Mouse (Mus musculus) forebrain, postnatal 0 days (tissue): ENCODE measurements around the gene Sipa1l2. TPM values are rescaled to one million over a fixed set of nuclear protein-coding genes. Genes with fewer than 3 reads are reported as not detected.

Source experiments
- ATAC-seq: fragments of 200-750 bp; cut with Nextera tagmentation; 2 replicates; pipeline ENCODE4 v1.8.0; 2017; ENCODE audit warnings: mild to moderate bottlenecking, moderate library complexity
- DNase-seq: peaks from one replicate; pipeline ENCODE4 v3.0.0-alpha.2; 2015
- H3K27ac ChIP-seq: fragments of 300-500 bp; sonication (generic); 2 replicates; pipeline ENCODE4 v1.5.1; 2014; ENCODE audit warnings: low read depth, mild to moderate bottlenecking, antibody characterized with exemption, low read length, moderate library complexity, mixed read lengths
- H3K27me3 ChIP-seq: fragments of 300-500 bp; sonication (generic); 2 replicates; pipeline ENCODE4 v1.6.1; 2014; ENCODE audit warnings: mild to moderate bottlenecking, low read length, mixed read lengths; ENCODE audit not compliant: insufficient read depth
- H3K36me3 ChIP-seq: fragments of 300-500 bp; sonication (generic); 2 replicates; pipeline ENCODE4 v1.6.1; 2014; ENCODE audit warnings: mild to moderate bottlenecking, moderate library complexity; ENCODE audit not compliant: insufficient read depth
- H3K4me1 ChIP-seq: fragments of 300-500 bp; sonication (generic); 2 replicates; pipeline ENCODE4 v1.6.1; 2014; ENCODE audit warnings: antibody characterized with exemption; ENCODE audit not compliant: insufficient read depth
- H3K4me2 ChIP-seq: fragments of 300-500 bp; sonication (generic); 2 replicates; pipeline ENCODE4 v1.6.1; 2014; ENCODE audit warnings: low read depth, mild to moderate bottlenecking, moderate library complexity
- H3K4me3 ChIP-seq: fragments of 300-500 bp; sonication (generic); 2 replicates; pipeline ENCODE4 v1.5.1; 2014; ENCODE audit warnings: low read depth, low read length, mixed read lengths
- H3K9ac ChIP-seq: fragments of 300-500 bp; sonication (generic); 2 replicates; pipeline ENCODE4 v1.6.1; 2014; ENCODE audit warnings: mild to moderate bottlenecking
- H3K9me3 ChIP-seq: fragments of 300-500 bp; sonication (generic); 2 replicates; pipeline ENCODE4 v1.6.1; 2016; ENCODE audit warnings: low read length
- CTCF ChIP-seq: sonication (generic); IDR thresholded peaks from 2 replicates; pipeline ENCODE4 v1.5.1; 2016; ENCODE audit warnings: antibody characterized with exemption, control low read depth, low read depth
- WGBS: fragments of 180-500 bp; shearing (Covaris S2); extraction: QIAGEN DNeasy Blood & Tissue Kit; methylation state at CpG from one replicate; pipeline ENCODE4 v1.1.7; 2014; 5-methylcytosine and 5-hydroxymethylcytosine counted together
- polyA plus RNA-seq: library from polyadenylated mRNA; unstranded; fragments of >200 nt; fragmentation: Nextera tagmentation; extraction: Ambion mirVana; gene quantifications from 2 replicates; pipeline ENCODE4 v1.2.1, GENCODE M21; 2015
- total RNA-seq: library from RNA; depleted of rRNA; stranded (reverse); fragments of >200 nt; gene quantifications from 2 replicates; pipeline ENCODE4 v1.2.3, GENCODE M21; 2014

The Sipa1l2 gene
- total and polyA plus RNA-seq, 2 experiments from 2014 or later: 10.6 to 44.3 TPM

DNA sequence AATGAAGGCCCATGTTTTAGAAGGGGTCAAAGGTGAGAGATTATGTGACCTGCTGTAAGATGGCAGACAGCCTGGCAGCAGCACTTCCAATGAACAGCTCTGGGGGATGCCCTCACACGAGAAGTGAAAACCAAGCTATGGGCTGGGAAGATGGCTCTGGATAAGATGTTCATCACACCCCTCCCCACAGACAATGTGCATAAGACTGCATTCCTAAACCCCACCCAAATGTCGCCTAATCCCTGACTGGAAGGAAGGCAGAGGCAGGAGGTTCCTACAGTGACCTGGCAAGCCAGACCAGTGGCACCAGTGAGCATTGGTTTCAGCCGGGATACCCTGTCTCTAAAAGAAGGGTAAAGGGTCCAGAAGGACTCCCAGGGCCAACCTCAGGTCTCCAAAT, 83.9 kb downstream of the Sipa1l2 start:
- Histone ChIP-seq H3K4me1 (0 out of 2 replicates have a peak, but pooled peaks cover 8% of the 10 kb centered on the region), H3K4me2 (no peak overlapping the region), H3K4me3 (no peak overlapping the region), H3K27ac (no peak overlapping the region), H3K27me3 (no peaks in the 10 kb centered on the region), H3K9ac (no peak overlapping the region), H3K36me3 (peaks cover 22% of the 10 kb centered on the region), H3K9me3 (no peaks in the 10 kb centered on the region)
- DNase-seq: no peak
- no peak for ATAC-seq
- TF ChIP-seq CTCF: no peak
- 90% methylated on average over 3 of the region's 3 CpGs for WGBS

DNA sequence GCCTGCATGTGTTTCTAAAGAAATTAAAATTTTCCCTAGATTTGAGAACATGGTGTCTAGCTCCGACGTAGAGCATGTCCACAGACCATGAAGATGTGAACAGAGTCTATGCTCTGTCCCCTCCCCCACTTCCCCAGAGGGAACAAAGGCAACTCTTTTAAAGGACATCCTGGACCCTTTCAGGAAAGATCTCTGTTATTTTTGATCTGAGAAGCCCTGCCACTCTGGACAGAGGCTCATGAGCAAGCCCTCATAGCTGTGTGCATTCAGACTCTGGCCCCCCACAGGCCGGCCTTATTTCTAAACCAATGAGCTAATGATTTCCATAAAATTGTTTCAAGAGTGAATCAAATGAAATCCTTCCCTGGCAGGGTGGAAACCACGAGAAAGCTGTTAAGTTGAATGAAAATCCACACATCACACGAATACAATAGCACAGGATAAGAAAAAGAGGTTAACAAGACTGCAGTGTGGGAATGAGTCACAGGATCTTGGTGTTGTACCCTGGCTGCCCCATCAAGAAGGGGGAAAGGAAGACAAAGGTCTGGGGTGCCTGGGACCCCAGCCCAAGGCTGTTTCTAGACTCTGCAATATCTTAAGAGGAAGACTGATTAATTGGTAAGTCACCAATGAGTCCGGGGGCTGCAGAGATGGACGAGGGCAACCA, 84.9 kb downstream of the Sipa1l2 start:
- peak; percentile 58 for ATAC-seq
- peak; percentile 22 for DNase-seq
- no peak; the same call in 1 of the 2 replicates for TF ChIP-seq CTCF

DNA sequence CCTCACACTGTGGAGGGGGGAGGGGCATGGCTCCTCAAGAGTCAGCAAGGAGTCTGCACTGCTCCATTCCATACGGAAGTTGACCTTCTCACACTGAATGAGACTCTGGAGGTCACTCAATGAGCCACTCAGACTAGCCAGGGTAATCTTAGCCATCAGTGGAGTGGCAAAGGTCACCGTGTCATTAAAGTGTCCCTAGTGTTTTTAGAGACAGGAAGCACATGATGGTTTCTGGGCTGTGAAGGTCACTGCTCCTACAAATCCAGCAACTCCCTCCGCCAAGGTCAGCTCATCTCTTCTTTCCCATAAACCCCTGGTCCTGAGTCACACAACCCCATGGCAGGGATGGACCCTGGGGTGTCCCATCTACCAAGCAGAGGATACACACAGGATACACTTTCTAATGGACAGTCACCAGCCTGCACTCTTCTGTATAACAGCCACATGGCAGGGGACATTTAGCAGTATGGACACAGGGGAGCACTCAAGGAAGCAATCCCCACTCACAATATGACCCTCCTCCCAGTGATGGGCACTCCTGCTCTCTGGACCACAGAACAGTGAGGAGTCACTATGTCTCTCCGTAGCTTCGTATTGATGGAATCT, 87.0 kb downstream of the Sipa1l2 start:
- DNase-seq (no peak), ATAC-seq (no peak)
- Histone ChIP-seq H3K36me3 (peaks cover 28% of the 10 kb centered on the region), H3K4me2 (no peak overlapping the region), H3K4me1 (0 out of 2 replicates have a peak, but pooled peaks cover 8% of the 10 kb centered on the region), H3K9ac (no peak overlapping the region), H3K4me3 (no peak overlapping the region), H3K27me3 (no peaks in the 10 kb centered on the region), H3K9me3 (no peaks in the 10 kb centered on the region), H3K27ac (no peak overlapping the region)
- no peak for TF ChIP-seq CTCF
- WGBS: 94% methylated on average over 5 of the region's 5 CpGs

More for the DNA sequence above, 84.9 kb downstream of the Sipa1l2 start:
- Histone ChIP-seq H3K4me2 (no peak overlapping the region), H3K4me3 (no peak overlapping the region), H3K9ac (no peak overlapping the region), H3K9me3 (no peaks in the 10 kb centered on the region), H3K27me3 (no peaks in the 10 kb centered on the region), H3K36me3 (peaks cover 26% of the 10 kb centered on the region), H3K27ac (no peak overlapping the region), H3K4me1 (0 out of 2 replicates have a peak, but pooled peaks cover 8% of the 10 kb centered on the region)
- WGBS: 10% methylated on average over 7 of the region's 7 CpGs

DNA sequence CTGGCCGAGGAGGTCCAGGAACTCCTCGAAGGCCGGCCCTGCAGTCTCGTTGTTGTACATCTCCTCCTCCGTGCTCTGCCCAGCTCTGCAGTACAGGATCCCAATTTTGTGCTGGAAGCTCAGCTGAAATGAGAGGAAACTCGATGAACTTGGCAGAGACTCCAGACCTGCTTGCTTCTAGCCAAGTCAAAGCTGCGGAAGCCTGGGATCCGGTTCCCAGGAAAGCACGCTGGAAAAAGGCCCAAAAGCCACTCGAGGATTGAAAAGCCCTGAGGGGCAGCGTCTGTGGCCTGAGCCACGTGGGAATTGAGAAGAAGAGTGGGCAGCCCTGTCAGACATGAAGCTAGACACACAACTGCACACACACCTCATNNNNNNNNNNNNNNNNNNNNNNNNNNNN, 94.7 kb downstream of the Sipa1l2 start:
- H3K4me1 ChIP-seq: no peaks in the 10 kb centered on the region; the same call in 1 of the 2 replicates
- no peaks in the 10 kb centered on the region for H3K9me3 ChIP-seq
- no peak overlapping the region for H3K4me3 ChIP-seq
- no peak overlapping the region for H3K9ac ChIP-seq
- TF ChIP-seq CTCF: no peak
- H3K36me3 ChIP-seq: peaks cover 25% of the 10 kb centered on the region
- WGBS: 29% methylated on average over 12 of the region's 12 CpGs
- H3K4me2 ChIP-seq: no peak overlapping the region
- no peaks in the 10 kb centered on the region for H3K27me3 ChIP-seq
- H3K27ac ChIP-seq: no peak overlapping the region; the same call in 1 of the 2 replicates
- ATAC-seq (peak; percentile 56), DNase-seq (peak; percentile 75)

DNA sequence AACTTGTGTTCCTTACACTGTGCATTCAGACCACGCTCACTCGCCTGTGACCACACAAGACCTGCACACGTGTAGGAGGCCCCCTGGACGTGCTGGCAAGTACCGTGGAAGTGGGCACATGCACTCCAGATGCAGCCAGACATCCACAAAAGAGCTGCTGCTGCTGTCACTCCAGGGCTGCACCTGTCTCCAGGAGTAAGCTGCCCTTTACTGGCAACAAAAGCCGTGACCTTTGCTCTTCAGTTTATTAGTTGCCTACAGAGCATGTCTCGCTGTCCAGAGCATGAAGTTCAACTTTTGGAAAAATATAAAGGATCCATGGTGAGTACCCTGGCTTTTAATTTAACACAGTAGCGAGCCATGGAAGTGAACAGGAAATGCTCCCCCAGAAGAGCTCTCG, 98.2 kb downstream of the Sipa1l2 start:
- 84% methylated on average over 9 of the region's 9 CpGs for WGBS
- TF ChIP-seq CTCF: no peak
- Histone ChIP-seq H3K9ac (no peak overlapping the region), H3K27ac (no peak overlapping the region), H3K27me3 (no peaks in the 10 kb centered on the region), H3K4me1 (no peaks in the 10 kb centered on the region; the same call in 1 of the 2 replicates), H3K4me3 (no peak overlapping the region), H3K36me3 (peaks cover 43% of the 10 kb centered on the region), H3K9me3 (no peaks in the 10 kb centered on the region), H3K4me2 (no peak overlapping the region)
- no peak for DNase-seq
- ATAC-seq: no peak

DNA sequence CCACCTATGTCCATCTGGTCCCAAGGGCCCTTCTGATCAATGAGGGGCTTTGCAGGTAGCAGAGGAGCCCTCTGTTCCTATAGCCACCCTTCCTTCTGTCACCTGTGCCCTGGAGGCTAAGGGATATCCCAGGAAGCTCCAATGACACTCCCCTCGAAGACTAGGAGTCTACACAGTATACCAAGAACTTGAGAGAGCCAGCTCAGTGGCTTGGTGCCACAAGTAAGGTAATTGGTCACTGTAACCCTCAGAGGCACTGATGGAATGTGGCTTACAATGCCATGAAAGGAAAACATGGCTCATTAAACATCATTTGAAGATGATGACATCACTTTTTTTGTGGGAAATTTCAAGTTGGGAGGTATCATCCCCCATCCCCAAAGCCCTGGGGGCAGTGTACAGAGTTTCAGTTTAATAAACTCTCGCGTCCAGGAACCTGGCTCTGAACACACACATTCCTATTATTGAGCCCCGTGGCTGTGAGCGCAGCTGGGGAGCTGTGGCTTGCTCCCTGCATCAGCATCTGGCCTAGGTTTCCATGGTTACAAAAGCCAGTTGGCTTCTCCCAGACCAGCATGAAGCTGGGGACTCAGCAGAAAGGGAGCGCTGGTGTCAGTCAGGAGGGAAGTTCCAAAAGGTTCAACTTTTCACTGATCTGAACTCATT, 104.3 kb downstream of the Sipa1l2 start:
- WGBS: 10% methylated on average over 6 of the region's 6 CpGs
- Histone ChIP-seq H3K9ac (no peak overlapping the region), H3K9me3 (no peaks in the 10 kb centered on the region), H3K36me3 (peaks cover 41% of the 10 kb centered on the region), H3K4me1 (no peaks in the 10 kb centered on the region), H3K4me2 (no peak overlapping the region), H3K27ac (no peak overlapping the region), H3K27me3 (no peaks in the 10 kb centered on the region), H3K4me3 (no peak overlapping the region)
- no peak for TF ChIP-seq CTCF
- ATAC-seq (peak; percentile 51; the same call in 1 of the 2 replicates), DNase-seq (peak; percentile 37)

DNA sequence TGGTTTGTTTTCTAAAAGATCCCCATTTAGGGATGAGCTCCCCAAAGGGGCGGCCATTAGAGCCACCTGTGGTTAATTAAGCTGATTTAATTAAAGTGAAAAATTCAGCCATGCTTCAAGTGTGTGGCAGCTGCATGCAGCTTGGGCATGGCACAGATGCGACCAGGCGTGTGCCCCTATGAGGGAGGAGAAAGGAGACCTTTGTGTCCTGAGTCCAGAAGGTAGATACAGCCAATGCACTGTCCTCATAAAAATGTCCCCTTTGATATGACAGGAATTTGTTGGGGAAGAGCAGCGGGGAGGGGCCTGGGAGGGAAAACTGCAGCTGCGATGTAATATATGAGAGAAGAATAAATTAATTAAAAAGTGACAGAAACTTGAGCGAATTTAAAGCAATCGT, 106.7 kb downstream of the Sipa1l2 start:
- Histone ChIP-seq H3K9ac (no peak overlapping the region), H3K27ac (no peak overlapping the region), H3K27me3 (no peaks in the 10 kb centered on the region), H3K4me2 (no peak overlapping the region), H3K4me1 (no peaks in the 10 kb centered on the region; the same call in 1 of the 2 replicates), H3K4me3 (no peak overlapping the region), H3K9me3 (no peaks in the 10 kb centered on the region), H3K36me3 (peaks cover 24% of the 10 kb centered on the region)
- DNase-seq (no peak), ATAC-seq (no peak)
- no peak for TF ChIP-seq CTCF
- WGBS: 46% methylated on average over 7 of the region's 7 CpGs
